Mouse (Mus musculus) lung, postnatal 4 days (tissue): ENCODE measurements around the gene Papola.

ENCODE experiments used
- DNase-seq, 2 experiments: peaks; one replicate each; pipeline ENCODE4 v3.0.0; 2021

Papola gene

GRCm38 (mm10) chr12:105784196-105784999 lies at the start of gene Papola:
TSS of gene Papola (plus strand) at chr12:105784694.
- DNase-seq, result peak; percentile 91 to 92

GRCm38 (mm10) chr12:105735226-105735888 lies 49.1 kb upstream of the Papola start:
- DNase-seq, result no peak

- no peak for DNase-seq
Measured at GRCm38 (mm10) chr12:105735889-105736251, 48.6 kb upstream of the Papola start.

GRCm38 (mm10) chr12:105738316-105739096 lies 46.0 kb upstream of the Papola start:
- no peak for DNase-seq

GRCm38 (mm10) chr12:105739656-105740055 lies 44.8 kb upstream of the Papola start:
- no peak for DNase-seq

GRCm38 (mm10) chr12:105748114-105748513 lies 36.4 kb upstream of the Papola start:
- no peak for DNase-seq

- no peak for DNase-seq
Measured at GRCm38 (mm10) chr12:105753813-105754212, 30.7 kb upstream of the Papola start.

- no peak for DNase-seq
Measured at GRCm38 (mm10) chr12:105757816-105758497, 26.5 kb upstream of the Papola start.

GRCm38 (mm10) chr12:105758911-105759310 lies 25.6 kb upstream of the Papola start:
- DNase-seq, result no peak

GRCm38 (mm10) chr12:105759849-105760478 lies 24.5 kb upstream of the Papola start:
- DNase-seq, result no peak

- no peak for DNase-seq
Measured at GRCm38 (mm10) chr12:105761171-105761570, 23.3 kb upstream of the Papola start.

- no peak for DNase-seq
Measured at GRCm38 (mm10) chr12:105761629-105762028, 22.9 kb upstream of the Papola start.

GRCm38 (mm10) chr12:105769700-105770099 lies 14.8 kb upstream of the Papola start:
- peak in 1 of 2 experiments; percentile 15 for DNase-seq

GRCm38 (mm10) chr12:105774871-105775270 lies 9.6 kb upstream of the Papola start:
- no peak for DNase-seq

- no peak for DNase-seq
Measured at GRCm38 (mm10) chr12:105777651-105778050, 6.8 kb upstream of the Papola start.

- peak; percentile 84 to 87 for DNase-seq
Measured at GRCm38 (mm10) chr12:105785000-105785774, 693 bp downstream of the Papola start.

- DNase-seq, result no peak
Measured at GRCm38 (mm10) chr12:105786113-105786512, 1.6 kb downstream of the Papola start.

- no peak for DNase-seq
Measured at GRCm38 (mm10) chr12:105787626-105788025, 3.1 kb downstream of the Papola start.

GRCm38 (mm10) chr12:105789885-105790284 lies 5.4 kb downstream of the Papola start:
- no peak for DNase-seq

- no peak for DNase-seq
Measured at GRCm38 (mm10) chr12:105794896-105795295, 10.4 kb downstream of the Papola start.

GRCm38 (mm10) chr12:105798001-105798400 lies 13.5 kb downstream of the Papola start:
- no peak for DNase-seq

GRCm38 (mm10) chr12:105805790-105806189 lies 21.3 kb downstream of the Papola start:
- no peak for DNase-seq
